Mouse (Mus musculus) liver, embryonic 14.5 days (tissue): ENCODE data around the gene Cdh23.

Source experiments
- CTCF ChIP-seq: IDR thresholded peaks from 2 replicates; pipeline ENCODE4 v1.5.1; 2016; ENCODE audit warnings: antibody characterized with exemption, low read depth, control low read depth
- EP300 ChIP-seq: IDR thresholded peaks from 2 replicates; pipeline ENCODE4 v1.6.1; 2016; ENCODE audit warnings: antibody characterized with exemption, low read depth

DNA sequence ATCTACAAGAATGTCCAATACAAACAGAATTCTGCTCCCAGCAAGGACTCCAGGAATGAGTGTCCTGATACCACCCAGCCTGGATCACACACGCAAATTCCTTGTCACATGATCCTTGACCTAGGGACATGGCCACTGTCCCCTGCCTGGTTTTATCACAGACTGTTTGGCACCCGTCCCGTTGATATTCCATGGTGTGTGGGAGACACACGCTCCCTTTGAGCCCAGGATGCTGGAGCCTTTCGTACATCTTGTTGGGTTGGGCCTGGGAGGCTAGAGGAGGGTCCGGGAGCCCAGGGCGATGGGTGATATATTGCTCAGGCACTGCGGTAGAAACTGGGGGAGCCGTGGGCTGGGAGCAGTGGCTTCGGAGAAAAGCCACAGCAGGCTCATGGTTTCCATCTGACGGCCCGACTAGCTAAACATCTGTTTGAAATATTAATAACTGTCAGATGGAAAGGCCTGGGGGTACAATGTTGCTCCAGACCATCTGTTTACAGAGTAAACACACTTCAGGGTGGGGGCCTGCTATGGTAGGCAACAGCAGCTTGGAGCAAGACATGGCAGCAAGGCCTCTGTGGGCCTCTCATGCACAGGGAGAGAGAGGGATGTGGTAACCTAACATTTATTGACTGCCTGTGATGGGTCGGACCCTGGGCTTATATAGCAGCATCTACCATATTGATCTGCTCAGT lies 232.2 kb downstream of the Cdh23 start:
- no peak for TF ChIP-seq CTCF
- no peak for TF ChIP-seq EP300
